Mouse (Mus musculus): ENCODE measurements around the gene Ripk4.

Ripk4 gene

DNA sequence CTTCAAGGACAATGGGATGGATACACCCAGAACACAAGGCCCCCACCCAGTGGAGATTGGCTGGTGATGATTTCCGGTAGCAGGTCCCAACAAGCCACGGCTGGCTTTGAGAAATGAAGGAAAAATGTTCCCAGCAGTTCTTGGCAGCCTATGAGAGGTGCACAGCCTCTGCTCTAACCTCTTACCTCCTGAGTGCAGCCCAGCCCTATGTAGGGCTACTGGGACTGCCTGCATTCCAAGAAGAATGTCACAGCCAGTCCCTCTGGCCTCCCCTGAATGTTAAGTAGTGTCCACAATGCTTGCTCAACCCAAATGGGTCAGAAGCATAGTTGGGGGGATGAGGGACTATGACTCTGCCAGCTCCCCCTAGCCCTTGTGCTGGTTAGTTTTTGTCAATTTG is 27.0 kb downstream of the Ripk4 start:
- DNase-seq (ENCODE audit: low spot score in 2 of 2): no peak

GRCm38 (mm10) chr16:97734760-97735322 is 28.7 kb downstream of the Ripk4 start:
- DNase-seq (ENCODE audit: low spot score in 2 of 2): no peak

DNA sequence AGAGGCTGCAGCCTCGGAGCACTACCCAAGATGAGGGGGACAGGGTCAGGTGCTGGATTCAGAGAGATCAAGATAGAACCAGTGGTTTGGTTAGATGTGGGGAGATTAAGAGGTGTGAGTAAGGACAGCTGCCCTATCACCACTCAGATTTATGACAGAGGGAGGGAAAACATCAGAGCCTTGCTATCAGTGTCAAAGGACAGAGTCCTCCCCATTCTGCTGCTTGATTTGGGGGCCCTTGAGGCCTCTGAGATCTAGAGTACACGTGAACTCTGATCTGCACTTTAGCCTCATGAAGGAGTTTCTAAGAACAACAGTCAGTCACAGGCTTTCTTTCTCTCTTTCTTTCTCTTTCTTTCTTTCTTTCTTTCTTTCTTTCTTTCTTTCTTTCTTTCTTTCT is 30.0 kb downstream of the Ripk4 start:
- DNase-seq (ENCODE audit: low spot score in 2 of 2): no peak

- no peak for DNase-seq (ENCODE audit: low spot score in 2 of 2)
Measured at GRCm38 (mm10) chr16:97730321-97730720, 33.3 kb downstream of the Ripk4 start.

DNA sequence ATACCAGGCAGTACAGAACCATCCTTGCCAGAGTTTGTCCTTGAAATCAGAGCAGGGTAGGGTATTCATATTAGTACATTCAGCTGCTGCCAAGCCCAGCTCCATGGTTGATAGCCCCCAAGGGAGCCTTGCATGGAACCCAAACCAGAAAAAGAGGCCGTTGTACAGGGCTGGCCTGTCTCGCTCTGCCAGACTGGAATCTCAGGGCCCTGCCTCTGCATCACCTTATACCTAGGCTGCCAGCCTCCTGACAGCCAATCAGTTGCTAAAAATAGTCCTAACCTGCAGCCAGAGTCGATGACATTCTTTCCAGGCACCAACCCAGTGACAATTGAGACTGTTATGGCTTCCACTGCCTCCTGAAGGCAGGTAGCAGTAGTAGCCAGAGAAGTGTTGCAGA is 37.2 kb downstream of the Ripk4 start:
- DNase-seq (ENCODE audit: low spot score in 2 of 2): no peak

DNA sequence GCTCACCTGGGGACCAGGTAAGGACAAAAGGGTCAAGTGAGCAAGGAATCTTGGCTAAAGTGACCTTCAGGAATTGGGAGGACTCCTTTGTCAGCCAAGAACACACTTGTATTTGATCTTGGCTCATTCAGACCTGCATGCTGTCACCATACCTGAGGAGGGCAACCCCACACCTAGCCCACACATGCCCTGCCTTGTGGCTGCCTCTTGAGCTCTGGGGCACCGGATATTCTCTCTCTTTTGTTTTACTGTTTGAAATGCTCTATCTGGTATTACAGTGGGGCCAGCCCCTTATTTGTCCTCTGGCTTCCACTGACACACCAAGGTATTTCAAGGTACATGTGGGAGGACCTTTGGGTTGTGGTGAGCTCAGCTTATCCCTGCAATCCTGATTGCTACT is 43.5 kb downstream of the Ripk4 start:
- DNase-seq (ENCODE audit: low spot score in 2 of 2): no peak

DNA sequence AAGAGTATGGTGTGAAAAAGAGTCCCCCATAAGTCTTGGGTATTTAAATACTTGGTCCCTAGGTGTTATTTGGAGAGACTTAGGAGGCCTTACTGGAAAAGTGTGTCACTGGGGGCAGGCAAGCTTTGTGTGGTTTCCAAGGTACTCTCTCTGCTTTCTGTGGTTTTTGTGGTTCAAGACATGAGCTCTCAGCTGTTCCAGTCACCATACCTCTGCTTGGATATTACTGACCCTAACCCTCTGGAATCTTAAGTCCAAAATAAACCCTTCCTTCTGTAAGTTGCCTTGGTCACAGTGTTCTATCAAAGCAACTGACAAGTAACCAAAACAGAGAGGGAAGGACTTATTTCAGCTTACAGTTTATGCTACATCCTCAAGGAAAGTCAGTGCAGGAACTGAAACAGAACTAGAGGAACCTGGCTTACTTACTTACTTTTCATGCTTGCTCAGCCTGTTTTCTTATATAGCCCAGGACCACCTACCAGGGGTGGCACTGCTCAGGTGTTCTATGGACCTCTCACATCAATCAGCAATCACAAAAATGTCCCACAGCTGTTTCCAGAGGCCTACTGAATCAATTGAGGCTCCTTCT is 44.1 kb downstream of the Ripk4 start:
- DNase-seq (ENCODE audit: low spot score in 2 of 2): no peak

- DNase-seq (ENCODE audit: low spot score in 2 of 2): no peak
Measured at GRCm38 (mm10) chr16:97716567-97716966, 47.0 kb downstream of the Ripk4 start.

DNA sequence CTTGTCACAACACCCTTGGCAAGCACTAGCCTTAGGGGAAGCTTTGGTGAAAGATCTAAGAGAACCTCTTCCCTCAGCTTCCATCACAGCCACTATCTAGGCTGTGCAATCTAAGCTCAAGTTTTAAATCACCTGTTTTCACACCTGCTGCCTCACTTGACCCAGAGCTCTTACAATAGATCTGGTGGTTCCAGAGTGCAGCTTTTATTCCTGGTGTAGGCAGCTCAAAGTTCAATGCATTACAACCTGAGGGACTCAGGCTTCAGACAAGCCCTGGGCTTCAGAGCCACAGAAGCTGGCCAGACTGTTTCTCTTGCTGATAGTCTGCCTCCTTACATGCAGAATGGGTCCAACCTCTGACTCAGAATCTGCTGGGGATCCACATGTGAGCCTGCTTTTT is 51.5 kb downstream of the Ripk4 start:
- no peak for DNase-seq (ENCODE audit: low spot score in 2 of 2)

DNA sequence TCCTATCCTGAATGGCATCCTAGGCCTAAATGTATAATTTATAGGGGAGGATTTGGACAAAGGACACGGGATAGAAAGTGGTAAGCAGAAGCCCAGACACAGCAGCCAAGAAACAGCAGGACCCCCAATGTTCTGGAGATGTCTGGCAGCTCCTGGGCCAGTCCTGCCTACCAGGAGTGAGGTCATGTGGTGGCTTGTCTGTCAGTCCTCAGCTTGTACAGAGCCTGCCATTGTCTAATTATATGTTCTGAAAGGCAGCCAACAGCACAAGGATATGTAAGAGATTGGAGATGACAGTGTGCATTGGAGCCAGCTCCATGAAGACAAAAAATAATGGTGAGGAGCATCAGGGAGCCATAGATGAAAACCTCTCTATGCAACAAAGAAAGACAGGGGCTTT is 61.7 kb downstream of the Ripk4 start:
- DNase-seq (ENCODE audit: low spot score in 2 of 2): no peak

GRCm38 (mm10) chr16:97697769-97698168 is 65.8 kb downstream of the Ripk4 start:
- peak in 1 of 2 experiments; percentile 14 for DNase-seq (ENCODE audit: low spot score in 2 of 2)

- no peak for DNase-seq (ENCODE audit: low spot score in 2 of 2)
Measured at GRCm38 (mm10) chr16:97695709-97696108, 67.9 kb downstream of the Ripk4 start.
